Mouse (Mus musculus) fat pad, adult 2 months (tissue): ENCODE data around the gene Umad1.

Source experiments
- DNase-seq: peaks from one replicate; pipeline ENCODE4 v3.0.0-alpha.2; 2011; ENCODE audit warnings: low read depth, low spot score; ENCODE audit errors: extremely low read depth

Gene Umad1

DNA sequence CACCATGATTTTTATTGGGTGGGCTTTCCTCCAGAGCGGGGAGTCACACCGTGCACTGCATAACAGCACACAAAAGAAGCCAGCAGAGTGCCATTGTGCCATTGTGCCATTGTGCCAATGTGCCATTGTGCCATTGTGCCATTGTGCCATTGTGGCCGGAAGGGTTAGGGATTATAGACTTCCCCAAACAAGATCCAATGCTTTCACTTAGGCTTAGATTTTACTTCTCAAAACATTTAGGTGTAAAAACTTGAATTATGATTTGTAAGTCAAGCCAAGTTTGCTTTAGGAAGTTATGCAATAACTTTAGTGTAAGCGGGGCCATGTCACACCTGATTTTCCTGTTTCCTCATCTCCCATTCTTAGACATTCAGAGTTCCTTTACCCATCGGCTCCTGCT is 156.7 kb downstream of the Umad1 start:
- peak; percentile 43 for DNase-seq

DNA sequence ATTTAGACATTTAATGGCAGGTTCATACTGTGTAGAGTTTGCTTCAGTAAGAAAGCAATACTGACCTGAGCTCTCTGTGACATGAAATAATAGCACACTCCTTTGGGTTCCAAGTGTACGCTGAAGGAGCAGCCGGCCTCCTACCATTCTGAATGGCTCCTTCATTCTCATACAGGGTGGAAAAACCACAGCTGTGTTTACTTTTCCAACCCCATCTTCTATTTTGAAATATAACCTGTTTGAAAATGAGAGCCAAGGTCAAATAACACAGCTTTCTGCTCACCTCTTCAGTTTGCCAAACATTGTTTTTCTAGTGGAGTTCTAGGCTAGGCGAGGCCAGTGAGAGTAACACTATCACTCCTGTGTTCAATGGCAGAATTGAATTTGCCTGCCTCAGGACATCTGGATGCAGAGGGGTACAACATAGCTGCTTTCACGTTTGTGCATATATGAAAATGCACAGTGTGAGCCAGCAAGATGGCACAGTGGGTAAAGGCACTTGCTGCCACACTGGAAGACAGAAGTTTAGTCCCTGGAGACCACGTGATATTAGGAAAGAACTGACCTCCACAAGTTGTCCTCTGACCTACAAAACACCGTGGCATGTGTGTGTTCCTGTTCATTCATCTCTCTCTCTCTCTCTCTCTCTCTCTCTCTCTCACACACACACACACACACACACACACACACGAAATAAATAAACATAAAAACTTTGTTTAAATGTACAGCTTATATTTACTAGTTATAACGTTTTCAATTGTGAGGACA is 157.9 kb downstream of the Umad1 start:
- no peak for DNase-seq

DNA sequence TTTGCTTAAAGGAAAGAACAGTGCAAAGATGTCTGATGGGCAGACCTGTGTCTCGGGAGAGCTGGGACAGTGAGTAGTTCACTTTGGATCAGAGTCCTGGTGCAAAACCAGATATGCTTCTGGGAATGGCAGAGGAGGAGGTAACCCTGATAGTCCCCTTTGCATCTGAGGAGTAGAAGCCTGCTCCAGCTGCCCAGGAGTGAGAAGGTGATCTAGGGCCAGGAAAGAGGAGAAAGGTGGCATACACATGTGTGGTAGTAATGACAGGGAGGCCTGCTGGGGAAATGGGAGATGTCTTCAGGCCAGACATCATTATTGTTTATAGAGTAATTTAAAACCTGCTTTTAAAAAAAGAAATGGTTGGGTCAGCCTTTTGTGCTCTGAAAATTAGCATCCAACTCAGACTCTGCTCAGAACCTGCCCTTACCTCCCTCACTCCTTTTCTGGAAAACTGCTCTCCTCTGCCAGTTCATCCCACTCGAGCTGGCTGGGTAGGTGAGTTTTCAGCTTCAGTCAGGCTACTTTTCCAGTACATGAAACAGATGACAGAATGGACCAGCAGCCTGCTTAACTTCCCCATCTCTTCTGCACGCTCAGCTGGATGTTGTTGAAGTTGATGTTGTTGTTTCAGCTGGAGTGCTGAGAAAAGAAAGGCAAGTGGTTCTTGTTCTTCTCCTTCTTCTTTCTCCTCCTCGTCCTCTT is 160.5 kb downstream of the Umad1 start:
- DNase-seq = no peak

DNA sequence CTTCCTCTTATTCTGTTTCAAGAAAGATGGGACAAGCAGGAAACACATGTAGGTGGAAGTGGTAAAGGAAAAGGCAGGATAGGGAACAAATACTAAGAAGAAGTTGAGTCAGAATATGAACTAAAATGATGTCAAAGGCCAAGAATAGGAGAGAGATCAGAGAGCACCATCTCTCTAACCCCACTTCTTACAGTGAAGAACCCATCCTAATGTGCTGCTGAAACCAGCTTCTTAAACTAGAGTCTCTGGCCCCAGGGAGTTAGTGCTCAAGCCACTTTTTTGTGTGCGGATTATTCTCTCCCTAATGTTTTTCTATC is 161.1 kb downstream of the Umad1 start:
- no peak for DNase-seq

DNA sequence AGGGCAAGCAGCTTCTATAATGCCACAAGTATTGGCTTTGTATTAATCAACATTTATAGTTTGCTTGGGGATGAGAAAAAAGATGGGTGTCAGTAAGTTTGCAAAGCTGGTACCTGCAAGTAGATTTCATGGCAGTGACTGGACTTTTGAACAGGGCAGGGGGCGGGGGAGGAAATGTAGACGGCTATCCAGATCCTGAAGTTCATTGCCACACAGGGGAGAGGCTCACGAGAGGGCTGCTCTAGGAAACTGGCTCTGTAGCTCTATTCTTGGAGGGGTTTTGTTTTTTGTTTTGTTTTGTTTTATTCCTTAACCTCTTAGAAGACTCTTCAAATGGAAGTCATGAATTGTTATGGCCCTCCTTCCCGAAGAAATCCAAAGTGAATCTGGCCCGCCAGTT is 162.3 kb downstream of the Umad1 start:
- DNase-seq = no peak

DNA sequence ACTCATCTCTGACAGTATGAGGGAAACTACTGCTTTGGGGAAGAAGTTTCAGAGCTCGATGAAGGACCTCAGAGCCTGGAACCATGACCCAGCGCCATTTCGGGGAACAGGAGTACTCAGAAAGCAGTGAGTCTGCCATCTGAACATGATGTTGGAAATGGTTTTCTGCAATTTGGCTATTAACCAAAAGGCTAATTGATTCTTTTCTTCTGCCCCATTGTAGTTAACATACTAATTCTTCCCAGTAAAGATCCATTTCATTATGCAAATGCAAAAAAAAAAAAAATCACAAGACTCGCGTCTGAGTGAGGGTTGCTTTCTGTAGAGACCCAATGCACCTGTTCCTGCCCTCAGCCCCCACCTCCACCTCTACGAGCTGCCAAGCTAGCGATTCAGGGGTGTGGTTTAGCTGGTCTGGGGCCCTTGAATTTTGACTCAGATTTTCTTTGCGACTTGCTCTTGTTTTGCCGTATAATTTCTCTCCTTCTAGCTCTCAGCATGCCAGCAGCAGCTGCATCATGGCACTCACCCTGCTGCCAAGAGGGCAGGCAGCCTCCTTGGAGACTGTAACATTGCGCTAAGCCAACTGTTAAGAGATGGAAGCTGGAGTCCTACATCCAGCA is 163.0 kb downstream of the Umad1 start:
- DNase-seq = no peak

DNA sequence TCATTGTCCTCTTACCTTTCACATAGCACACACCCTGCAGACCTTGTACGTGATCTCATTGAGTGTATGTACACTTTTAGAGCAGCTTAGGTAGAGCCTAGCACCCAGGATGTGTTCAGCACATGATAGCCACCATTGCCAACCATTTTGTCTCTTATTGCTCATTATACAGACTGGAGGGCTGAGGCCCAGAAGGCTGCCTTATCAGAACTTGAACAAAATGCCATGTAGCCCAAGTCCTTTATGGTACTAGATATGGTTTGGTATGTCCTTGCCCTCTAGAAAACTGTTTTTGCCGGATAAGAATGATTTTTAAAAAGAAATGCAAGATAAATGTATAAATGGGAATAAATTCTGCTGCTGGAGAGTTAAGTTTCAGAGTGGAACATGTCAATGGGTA is 164.1 kb downstream of the Umad1 start:
- DNase-seq = no peak

DNA sequence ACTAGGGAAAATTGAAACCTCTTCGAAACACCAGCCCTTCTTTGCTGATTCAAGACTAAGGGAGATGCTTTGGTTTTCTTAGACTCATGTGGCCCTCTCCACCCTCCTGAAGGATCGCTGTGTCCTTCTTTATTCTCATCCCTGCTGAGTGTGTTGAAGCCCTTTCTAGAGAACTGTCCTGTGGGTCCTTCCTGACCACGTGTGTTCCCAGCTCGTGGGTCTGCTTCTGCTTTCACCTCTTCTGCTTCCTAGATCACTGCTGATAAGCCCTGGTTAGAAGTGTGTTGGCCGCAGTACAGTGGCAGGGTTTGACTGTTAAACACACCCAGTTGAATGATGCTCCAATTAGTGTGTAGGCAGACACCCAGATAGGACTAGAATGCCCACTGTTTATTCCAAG is 168.6 kb downstream of the Umad1 start:
- DNase-seq = no peak

DNA sequence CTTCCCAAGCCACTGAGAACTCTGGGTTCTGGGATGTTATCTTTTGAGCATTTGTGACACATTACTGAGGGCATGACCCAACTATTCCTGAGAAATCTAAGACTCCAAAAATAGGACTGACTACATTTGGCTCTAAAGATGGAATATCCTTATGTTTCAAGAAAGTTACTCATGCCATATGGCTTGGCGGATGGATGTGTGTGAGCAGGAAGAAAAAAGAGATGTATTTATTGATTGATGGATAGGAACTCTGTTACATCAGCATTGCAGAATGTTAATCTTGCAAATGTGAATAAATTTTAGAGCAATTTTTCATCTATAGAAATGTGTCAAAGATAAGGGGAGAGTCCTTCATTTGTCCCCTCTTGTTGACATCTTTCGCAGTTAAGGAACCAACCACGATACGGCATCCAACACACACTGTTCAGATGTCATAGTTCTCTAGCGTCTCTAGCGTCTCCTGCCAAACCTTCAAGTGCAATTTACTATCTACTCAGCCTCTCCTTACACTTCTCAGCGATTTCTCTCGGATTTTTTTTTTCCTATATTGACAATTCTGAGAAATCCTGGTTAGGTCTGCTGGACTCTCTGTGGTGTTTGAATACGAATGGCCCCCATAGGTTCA is 171.6 kb downstream of the Umad1 start:
- no peak for DNase-seq

DNA sequence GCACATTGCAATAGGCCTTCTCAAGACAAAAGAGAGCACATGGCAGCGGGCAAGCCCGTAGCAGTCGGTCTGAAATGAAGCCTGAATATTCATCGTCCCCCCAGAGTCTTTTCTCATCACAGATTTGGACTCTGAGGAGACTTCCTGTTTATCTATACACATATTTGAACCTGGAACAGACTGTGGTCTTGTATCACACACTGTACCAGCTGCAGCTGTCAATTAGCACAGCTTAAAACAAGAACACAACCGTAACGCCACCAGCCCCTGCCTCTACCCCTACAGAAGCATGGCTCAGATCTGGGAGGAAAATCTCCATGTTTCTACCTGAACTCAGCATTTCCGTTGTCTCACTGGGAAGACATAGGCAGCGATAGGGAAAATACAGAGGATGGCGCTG is 174.1 kb downstream of the Umad1 start:
- DNase-seq = no peak

DNA sequence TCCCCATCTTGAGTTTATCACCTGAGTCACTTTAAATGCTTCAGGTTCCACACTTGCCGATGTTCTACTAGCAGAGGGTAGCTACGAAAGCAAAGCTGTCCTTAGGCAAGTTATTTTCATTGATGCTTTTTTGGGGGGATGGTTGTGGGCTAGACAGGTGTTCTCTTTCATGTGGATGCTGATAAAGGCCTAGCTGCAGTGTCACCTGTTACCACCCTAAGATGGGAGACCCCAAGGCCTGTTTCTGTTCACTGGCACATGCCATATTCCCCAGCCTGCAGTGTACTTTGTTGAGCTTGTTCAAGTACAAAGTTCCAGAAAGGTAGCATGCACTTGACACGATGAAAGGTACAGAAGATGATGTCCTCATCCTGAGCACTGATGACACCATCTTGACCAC is 178.8 kb downstream of the Umad1 start:
- DNase-seq = no peak

DNA sequence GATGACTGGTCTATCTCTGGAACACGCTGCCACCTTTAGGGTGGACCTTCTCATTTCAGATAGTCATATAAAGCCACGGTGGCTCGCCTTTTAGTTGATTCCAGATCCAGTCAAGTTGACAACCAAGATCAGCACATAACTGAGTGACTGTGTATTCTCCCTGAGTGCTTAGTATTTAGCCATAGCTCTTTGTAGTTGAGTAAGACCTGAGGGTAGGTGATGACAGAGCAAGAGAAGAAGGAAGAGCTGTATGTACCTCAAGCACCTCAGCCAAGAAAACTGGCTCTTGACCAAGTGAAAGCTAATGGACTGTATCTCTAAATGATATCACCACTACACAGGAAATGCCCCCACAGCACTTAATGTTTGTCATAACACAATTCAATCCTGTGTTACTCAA is 182.7 kb downstream of the Umad1 start:
- DNase-seq = peak; percentile 1

DNA sequence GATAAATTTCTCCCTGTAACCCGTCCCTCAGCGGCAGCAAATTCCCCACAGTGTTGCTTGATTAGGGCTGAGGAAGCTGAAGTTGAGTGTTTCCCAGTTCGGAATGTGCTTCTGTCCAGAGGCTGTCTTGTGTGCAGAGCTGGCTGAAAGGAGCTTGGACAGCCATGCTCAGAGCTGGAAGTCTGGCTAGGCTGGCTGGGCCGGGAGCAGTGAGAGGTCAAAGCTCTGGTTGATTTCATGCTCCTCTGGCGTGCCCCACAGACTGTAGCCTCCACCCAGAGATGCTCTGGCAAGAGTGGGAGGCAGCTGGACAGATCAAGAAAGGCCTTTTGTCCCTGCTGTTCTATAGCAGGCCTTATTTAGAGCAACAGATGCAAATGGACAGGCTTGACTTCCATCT is 187.7 kb downstream of the Umad1 start:
- DNase-seq = no peak

DNA sequence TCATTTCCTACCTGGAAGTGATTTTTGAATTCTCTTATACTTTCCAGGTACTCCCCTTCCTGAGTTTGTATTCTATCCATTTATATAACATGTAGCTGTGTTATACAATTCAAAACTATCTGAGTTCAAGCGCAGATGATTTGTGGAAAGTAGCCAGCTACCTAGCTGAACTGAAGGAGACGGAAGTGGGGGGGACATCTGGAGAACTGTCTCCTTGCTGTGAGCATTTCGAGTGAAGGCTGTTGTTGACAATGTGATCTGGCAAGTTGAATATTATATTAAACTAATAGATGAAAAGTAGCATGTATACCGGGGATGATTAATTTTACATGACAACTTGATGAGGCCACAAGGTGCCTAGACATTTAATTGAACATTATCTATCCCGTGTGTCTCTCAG is 196.5 kb downstream of the Umad1 start:
- no peak for DNase-seq

DNA sequence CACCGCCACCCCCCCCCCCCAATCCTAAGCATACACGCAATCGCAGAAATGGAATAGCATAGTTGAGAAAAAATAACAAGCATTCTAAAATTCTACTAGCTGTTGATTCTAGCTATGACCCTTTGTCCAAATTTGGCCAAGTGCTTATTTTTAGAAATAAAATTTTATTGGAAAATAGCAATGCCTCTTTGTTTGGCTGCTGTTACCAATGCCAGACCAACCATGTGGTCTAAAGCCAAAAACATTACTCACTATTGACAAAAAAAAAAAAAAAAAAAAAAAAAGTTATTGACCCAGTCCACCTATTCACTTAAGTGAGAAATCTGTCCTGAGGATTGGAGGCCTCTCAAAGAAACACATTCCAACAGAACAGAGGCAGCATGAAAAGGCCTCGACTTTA is 199.5 kb downstream of the Umad1 start:
- DNase-seq = no peak

DNA sequence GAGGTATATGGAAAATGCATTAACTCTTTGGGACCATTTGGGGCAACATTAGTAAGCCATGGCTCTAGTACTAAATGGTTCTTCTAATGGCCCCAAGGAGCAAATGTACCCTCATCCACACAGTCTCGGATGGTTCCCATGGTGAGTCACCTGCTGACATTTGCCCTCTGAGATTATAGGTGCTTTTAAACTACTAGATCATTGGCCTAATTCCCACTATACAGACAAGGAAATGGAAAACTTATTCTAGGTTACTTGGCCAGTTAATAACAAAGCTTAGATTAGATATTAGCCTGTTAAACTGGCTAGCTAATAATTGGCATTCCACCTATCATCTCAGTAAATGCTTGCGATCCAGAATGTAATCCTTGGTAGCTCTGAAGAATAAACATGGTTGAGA is 203.4 kb downstream of the Umad1 start:
- DNase-seq = no peak

DNA sequence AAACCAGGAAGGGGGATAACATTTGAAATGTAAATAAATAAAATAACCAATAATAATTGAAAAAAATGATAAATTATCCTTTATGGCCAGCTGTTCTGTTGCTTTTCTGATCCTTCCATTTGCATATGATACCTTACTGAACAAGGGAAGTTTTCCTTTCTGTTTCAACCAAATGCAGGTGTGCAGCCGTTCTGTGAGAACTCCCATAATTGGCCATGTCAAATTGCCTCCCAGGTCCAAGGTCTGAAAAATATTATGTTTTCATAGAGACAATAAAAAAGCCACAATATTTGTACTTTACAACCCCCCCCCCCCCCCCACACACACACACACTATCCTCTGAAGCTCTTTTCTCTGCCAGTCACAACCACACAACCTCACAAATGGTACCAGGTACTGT is 206.3 kb downstream of the Umad1 start:
- no peak for DNase-seq

DNA sequence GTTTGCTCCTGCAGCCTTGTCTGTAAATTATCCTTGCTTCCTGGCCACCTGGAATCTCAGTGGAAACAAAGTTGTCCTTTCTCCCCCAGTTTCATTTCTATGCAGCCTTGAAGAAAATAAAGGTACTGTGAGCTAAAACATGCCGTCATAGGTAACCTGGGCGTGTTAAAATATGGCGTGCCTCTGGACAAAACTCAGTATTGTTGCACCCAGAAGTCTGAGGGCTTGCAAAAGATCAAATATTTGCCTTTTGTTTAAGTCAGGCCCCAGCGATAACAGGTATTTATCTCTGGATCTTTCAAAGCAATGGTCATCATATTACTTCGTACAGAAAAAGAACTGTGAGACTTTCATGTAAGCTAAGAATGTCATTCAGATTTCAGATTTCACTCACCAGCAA is 206.9 kb downstream of the Umad1 start:
- no peak for DNase-seq

DNA sequence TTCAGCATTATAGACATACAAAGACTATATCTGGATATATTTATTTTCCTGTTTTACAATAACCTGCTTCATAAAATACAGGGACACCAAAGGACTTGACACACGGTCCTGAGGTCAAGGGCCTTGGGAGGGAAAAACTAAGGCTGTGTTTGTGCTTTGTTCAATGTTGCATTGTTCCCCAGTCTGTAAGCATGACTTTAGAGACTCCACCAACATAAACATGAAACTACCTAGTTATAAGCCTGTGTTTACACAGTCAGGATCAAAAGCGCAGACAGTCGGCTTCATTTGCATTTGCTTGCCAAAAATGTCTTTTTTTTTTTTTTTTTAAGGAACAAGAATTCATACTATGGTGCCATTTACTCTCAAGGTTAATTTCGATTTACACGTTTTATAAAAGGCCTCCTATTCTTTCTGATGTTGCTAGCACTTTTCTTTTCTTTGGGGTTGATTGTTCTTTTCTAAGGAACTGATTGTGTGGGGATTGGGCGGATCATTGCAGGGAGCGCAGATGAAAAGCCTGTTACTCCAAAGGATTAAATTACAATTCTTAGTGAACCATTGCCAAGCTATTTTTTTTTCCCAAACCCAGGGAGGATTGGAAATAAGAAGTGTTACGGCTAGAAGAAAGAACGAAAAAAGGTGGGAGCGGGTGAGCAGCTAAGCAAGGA is 208.7 kb downstream of the Umad1 start:
- no peak for DNase-seq

DNA sequence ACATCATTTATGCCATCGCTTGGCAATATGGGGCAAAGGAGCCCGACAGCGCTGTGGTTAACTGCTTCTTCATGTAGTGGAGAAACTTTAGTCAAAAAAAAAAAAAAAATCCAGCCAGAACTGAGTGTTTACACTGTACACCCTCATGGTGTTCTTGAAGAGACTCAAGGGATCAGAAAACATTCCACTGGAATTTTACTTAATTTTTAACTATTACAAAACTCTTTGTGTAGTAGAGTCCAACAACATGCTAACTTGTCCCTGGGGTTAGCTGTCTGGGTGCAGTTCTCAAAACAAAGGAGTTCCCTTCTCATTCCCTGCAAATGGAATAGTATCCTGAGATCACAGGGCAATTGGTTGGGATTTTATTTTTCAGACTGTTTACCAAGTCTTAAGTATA is 210.8 kb downstream of the Umad1 start:
- DNase-seq = no peak

DNA sequence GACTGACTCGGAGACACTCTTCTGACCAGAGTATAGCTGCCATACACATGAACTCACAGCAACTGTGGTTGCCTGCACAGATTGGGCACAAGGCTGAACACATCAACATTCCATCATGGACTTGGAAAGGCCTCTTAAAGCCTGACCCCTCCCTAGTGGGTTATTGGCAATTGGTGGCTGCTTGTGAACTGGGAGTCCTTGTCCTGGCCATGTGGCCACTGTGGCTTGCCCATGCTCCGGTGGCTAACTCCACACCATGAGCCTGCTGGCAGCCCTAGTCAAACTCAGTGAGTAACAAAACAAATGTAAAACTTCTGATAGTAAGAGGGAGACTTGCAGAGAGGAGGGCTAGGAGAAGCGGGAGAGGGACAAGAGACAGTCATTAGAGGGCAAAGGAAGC is 213.0 kb downstream of the Umad1 start:
- DNase-seq = no peak

DNA sequence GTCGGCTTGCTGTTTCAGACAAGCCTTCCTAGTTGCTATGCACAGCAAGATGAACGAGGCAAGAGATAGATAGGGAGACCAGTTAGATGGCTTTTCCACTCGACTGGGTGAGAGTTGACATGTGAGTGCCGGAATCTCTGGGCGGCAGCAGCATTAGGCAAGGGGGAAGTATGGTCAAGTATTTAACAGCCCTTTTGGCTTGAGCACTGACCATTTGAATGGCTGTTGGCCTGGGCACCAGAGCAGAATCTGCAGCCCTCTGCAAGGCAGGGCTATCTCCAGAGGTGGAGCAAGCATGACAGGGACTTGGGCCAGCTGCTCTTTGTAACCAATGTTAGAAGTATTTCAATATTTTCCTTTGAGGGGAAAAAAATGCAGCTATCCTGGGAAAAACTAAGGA is 213.8 kb downstream of the Umad1 start:
- DNase-seq = no peak
